Mouse (Mus musculus) ovary, adult 18-20 months (tissue): ENCODE measurements around the gene Ugt2b35.
"Not testable (repeated sequence)": the region's sequence is repeated elsewhere in the genome, so short reads cannot be mapped to it uniquely, and the experiment has no call there.

Experiments used
- DNase-seq: peaks from one replicate; pipeline ENCODE4 v3.0.0; 2022; ENCODE audit warnings: low spot score, mixed read lengths

The Ugt2b35 gene

DNA sequence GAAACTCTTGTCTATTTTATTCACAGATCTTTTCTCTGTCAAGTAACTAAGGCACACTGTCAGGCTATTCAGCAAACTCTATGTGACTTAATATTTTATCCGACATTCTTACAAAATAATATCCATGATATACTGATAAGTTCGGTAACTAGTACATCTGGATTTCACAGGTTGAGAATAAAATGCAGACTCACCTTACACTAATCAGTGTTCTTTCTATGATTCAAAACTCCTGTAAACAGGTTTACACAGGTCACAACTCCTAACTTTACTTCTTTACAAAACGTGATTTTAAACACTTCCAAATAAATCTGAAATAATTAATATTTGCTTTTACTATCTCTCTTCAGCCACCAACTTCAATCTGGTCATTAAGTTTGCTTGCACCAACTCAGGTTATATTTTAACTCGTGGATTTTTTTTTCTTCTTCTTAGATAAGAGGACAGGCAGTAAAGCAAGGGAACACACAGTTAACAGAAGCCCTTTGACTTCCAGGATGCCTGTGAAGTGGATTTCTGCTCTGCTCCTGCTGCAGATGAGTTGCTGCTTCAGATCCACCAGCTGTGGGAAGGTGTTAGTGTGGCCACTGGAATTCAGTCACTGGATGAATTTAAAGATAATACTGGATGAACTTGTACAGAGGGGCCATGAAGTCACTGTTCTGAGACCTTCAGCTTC, at the start of gene Ugt2b35:
Gene Ugt2b35, plus strand, starts transcription at position 466 of the 679 bp plus-strand sequence.
- no peak for DNase-seq

DNA sequence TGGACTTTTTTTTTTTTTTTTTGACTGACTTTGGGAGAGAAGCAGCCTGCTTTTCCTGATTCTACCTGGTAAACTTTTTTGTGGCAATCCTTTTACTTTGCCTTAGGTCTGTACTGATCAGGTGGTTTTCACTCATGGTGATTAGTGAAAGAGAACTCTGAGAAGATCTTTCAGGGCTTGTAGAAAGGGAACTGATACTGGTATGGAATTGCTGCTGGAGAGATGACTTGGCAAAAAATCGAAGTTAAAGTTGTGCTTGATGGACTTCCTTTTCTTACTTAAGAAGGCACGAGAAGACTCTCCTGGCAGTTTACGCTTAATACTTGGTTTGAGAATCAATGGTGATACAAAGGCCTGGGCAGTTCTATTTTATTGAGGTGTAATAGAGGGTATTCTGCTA, 40.2 kb upstream of the Ugt2b35 start:
- DNase-seq, result no peak

DNA sequence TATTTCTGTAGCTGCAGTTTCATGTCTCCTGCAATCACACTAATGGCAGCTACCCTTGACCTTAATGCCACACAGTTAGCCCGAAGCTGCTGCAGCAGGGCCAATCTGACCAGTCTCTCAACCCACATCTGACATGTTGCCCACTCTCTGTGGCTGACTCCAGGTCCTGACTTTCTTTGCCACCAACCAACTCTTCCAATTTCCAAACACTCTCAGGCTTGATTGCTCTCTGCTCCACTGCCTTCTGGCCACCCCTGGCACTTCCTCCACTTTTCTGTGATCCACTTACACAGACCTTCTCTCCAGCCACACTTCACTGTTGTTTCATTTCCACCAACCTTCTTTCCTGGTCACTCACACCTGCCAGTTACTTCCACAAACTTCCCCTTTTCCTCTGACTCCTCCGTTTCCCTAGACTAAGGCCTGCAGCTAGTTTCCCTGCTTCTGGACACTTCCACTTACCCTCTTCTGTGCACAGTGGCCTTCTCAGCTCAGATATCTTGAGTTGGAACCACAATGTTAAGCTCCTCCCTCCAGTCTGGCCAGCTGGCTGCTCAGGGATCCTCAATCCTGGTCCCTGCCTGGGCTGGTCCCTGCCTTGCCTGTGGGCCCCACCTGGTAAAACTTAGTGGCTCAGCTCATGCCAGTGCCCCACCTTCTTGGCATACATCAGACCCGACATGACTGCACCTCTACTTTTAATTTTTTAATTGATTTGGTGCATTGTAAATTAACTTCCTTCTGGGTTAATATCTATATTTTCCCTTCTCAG, 38.9 kb upstream of the Ugt2b35 start:
- DNase-seq, result no peak

DNA sequence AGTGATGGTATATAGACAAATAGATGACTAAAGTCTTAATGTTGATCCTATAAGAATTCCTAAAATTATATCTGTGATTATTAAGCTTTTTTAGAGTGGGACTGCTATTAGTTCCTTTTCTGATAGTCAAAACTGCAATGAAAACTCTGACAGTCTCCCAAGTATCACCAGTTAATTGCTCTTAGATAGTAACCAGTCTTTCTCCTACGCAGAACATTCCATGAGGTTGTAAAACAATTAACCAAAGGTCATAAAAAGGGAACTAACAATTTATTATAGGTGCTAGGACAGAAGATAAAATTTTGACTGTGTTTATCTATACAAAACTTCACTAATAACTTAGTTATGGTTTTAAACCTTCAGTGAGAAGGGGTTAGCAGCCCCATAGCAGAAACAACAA, 37.8 kb upstream of the Ugt2b35 start:
- DNase-seq, result not testable (repeated sequence)

DNA sequence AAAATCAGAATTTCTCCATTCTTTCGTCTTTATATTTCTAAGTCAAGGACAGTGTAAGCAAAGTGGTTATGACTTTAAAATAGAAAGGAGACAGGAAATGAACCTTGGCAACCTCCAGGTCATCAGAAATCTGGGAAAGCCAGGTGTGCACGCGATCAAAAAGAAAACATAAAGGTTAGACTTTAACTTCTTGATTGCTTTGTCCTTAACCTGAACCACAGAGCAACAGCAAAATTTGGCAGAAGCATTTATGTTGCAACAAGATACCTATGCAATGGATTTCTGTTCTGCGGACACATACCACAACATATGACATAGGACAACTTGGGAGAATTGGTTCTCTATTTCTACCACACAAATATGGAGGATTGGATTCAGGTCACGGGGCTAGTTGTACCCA, 33.4 kb upstream of the Ugt2b35 start:
- DNase-seq, result not testable (repeated sequence)

DNA sequence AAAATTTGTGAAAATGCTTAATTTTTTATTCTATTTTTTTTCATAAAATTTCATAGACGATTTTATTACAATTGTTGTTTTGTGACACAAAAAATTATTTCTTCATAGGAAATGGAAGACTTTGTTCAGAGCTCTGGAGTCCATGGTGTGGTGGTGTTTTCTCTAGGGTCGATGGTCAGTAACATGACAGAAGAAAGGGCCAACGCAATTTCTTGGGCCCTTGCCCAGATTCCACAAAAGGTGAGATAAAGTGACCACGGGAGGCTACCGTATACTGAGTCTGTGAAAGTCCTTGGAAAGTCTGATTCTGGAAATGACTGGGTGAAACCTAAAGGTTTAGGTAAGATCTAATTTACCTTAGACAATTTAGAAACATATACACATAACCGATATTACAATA, 4.1 kb downstream of the Ugt2b35 start:
- DNase-seq, result no peak

DNA sequence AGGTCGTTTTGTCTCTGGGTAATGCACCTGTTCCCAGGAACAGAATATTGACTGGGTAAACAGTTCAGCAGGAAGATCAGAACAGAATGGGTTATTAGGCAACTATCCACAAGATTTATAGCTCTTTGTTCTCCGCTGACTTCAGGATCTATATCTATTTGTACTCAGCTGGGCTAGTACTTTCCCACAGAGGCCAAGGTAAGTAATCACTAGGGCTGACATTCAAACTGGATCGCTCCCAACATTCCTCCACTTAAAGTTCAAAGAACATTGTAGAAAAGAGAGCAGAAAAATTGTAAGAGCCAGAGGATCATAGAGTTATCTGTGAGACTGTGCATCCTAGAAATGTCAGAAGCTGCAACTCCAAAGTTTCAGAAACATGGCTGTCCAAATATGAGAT, 14.8 kb downstream of the Ugt2b35 start:
- no peak for DNase-seq

DNA sequence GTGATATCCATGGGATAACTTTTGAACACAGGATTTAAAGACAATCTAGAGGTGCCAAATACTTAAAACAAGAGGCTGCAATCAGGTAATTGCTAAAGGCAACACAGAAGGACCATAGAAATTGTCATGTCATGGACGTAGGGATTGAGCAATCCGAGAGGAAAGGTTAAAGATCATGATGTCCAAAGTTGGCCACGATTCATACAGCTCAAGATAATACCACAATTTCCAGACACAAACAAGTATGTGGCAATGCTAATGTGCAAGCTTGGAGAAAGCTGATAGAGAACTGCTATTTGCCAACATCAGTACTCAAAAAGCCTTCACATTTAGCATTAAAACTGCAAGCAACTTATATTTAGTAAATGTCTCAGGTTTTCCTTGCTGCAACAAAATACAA, 26.7 kb downstream of the Ugt2b35 start:
- DNase-seq, result no peak

DNA sequence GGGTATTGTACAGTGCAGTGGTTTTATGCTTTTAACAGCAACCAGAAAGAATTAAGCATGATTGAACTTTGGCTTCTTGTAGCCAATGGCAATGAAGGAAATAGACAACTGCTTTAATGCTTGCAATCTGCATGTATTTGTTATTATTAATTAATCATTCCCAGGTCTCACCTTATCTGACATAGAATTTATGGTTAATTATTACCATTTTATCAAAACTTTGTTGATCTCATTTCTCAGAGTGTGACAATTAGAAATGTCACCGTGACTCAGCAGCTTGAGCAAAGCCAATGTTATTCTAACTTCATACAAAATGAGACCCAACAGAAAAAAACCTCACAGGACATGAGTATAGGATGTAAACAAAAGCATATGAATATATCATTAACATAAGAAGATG, 30.0 kb downstream of the Ugt2b35 start:
- DNase-seq, result no peak
